Mouse (Mus musculus) embryo, embryonic 10.5 days (tissue): ENCODE measurements around the gene Gldn.

Experiments
- DNase-seq: peaks from one replicate; pipeline ENCODE4 v3.0.0-alpha.2; 2015; ENCODE audit warnings: low spot score

The Gldn gene

GRCm38 (mm10) chr9:54286331-54286987, at the start of gene Gldn:
Gldn (plus strand) TSS chr9:54286486.
- peak; percentile 55 for DNase-seq

GRCm38 (mm10) chr9:54244869-54245665, 41.2 kb upstream of the Gldn start:
- peak; percentile 1 for DNase-seq

GRCm38 (mm10) chr9:54264754-54265153, 21.5 kb upstream of the Gldn start:
- DNase-seq = no peak

GRCm38 (mm10) chr9:54268010-54268409, 18.3 kb upstream of the Gldn start, which contains the start of gene Cyp19a1:
Cyp19a1 (minus strand) TSS chr9:54268110.
- no peak for DNase-seq

- DNase-seq = no peak
Measured at GRCm38 (mm10) chr9:54269987-54270386, 16.3 kb upstream of the Gldn start.

- peak; percentile 48 for DNase-seq
Measured at GRCm38 (mm10) chr9:54270889-54271288, 15.4 kb upstream of the Gldn start.

GRCm38 (mm10) chr9:54275283-54275682, 11.0 kb upstream of the Gldn start:
- DNase-seq = no peak

- DNase-seq = no peak
Measured at GRCm38 (mm10) chr9:54279046-54279589, 7.2 kb upstream of the Gldn start.

- DNase-seq = no peak
Measured at GRCm38 (mm10) chr9:54287804-54288203, 1.5 kb downstream of the Gldn start.

GRCm38 (mm10) chr9:54299389-54299788, 13.1 kb downstream of the Gldn start:
- DNase-seq = no peak

- DNase-seq = no peak
Measured at GRCm38 (mm10) chr9:54299792-54300191, 13.5 kb downstream of the Gldn start.

GRCm38 (mm10) chr9:54301255-54301654, 15.0 kb downstream of the Gldn start:
- DNase-seq = no peak

GRCm38 (mm10) chr9:54308209-54308608, 21.9 kb downstream of the Gldn start:
- no peak for DNase-seq

GRCm38 (mm10) chr9:54308751-54309358, 22.6 kb downstream of the Gldn start:
- DNase-seq = peak; percentile 32

- peak; percentile 14 for DNase-seq
Measured at GRCm38 (mm10) chr9:54316363-54316762, 30.1 kb downstream of the Gldn start.

GRCm38 (mm10) chr9:54323456-54323855, 37.2 kb downstream of the Gldn start:
- DNase-seq = peak; percentile 64

GRCm38 (mm10) chr9:54329201-54329600, 42.9 kb downstream of the Gldn start:
- no peak for DNase-seq

- DNase-seq = peak; percentile 6
Measured at GRCm38 (mm10) chr9:54335582-54335981, 49.3 kb downstream of the Gldn start.

GRCm38 (mm10) chr9:54336532-54337144, 50.4 kb downstream of the Gldn start:
- peak; percentile 86 for DNase-seq

- DNase-seq = no peak
Measured at GRCm38 (mm10) chr9:54342026-54342425, 55.7 kb downstream of the Gldn start.

- no peak for DNase-seq
Measured at GRCm38 (mm10) chr9:54356756-54357155, 70.5 kb downstream of the Gldn start.
